Mouse (Mus musculus) neural tube, embryonic 11.5 days (tissue): Measurements from ENCODE around the gene Bcat1. TPM values are rescaled to one million over a fixed set of nuclear protein-coding genes. Genes with fewer than 3 reads are reported as not detected.

Source experiments
- ATAC-seq: fragments of 200-750 bp; cut with Nextera tagmentation; 2 replicates; pipeline ENCODE4 v1.8.0; 2017; ENCODE audit warnings: moderate number of reproducible peaks, mild to moderate bottlenecking, moderate TSS enrichment, moderate library complexity; ENCODE audit not compliant: insufficient read depth, low FRiP score, low TSS enrichment
- DNase-seq: peaks from one replicate; pipeline ENCODE4 v3.0.0-alpha.2; 2015; ENCODE audit warnings: low spot score
- H3K27ac ChIP-seq: fragments of 300-500 bp; sonication (generic); 2 replicates; pipeline ENCODE4 v1.5.1; 2014; ENCODE audit warnings: low read depth, mild to moderate bottlenecking, low read length
- H3K27me3 ChIP-seq: fragments of 300-500 bp; sonication (generic); 2 replicates; pipeline ENCODE4 v1.6.1; 2014; ENCODE audit warnings: mild to moderate bottlenecking, low read length, mixed read lengths; ENCODE audit not compliant: control insufficient read depth, insufficient read depth
- H3K36me3 ChIP-seq: fragments of 300-500 bp; sonication (generic); 2 replicates; pipeline ENCODE4 v1.6.1; 2014; ENCODE audit warnings: mild to moderate bottlenecking, low read length, moderate library complexity, mixed read lengths; ENCODE audit not compliant: control insufficient read depth, insufficient read depth
- H3K4me1 ChIP-seq: fragments of 300-500 bp; sonication (generic); 2 replicates; pipeline ENCODE4 v1.6.1; 2014; ENCODE audit warnings: low read length, mixed read lengths; ENCODE audit not compliant: control insufficient read depth, insufficient read depth
- H3K4me2 ChIP-seq: fragments of 300-500 bp; sonication (generic); 2 replicates; pipeline ENCODE4 v1.6.1; 2014; ENCODE audit warnings: low read depth, mild to moderate bottlenecking, moderate library complexity
- H3K4me3 ChIP-seq: fragments of 300-500 bp; sonication (generic); 2 replicates; pipeline ENCODE4 v1.5.1; 2014; ENCODE audit warnings: low read depth, low read length
- H3K9ac ChIP-seq: fragments of 300-500 bp; sonication (generic); 2 replicates; pipeline ENCODE4 v1.6.1; 2014; ENCODE audit warnings: mild to moderate bottlenecking, low read length
- H3K9me3 ChIP-seq: fragments of 300-500 bp; sonication (generic); 2 replicates; pipeline ENCODE4 v1.6.1; 2016; ENCODE audit warnings: low read length; ENCODE audit not compliant: control insufficient read depth
- WGBS: fragments of 180-500 bp; shearing (Covaris S2); extraction: QIAGEN DNeasy Blood & Tissue Kit; methylation state at CpG from one replicate; pipeline ENCODE4 v1.1.7; 2014; 5-methylcytosine and 5-hydroxymethylcytosine counted together
- polyA plus RNA-seq: library from polyadenylated mRNA; unstranded; fragments of >200 nt; fragmentation: Nextera tagmentation; extraction: Ambion mirVana; gene quantifications from 2 replicates; pipeline ENCODE4 v1.2.1, GENCODE M21; 2014

Bcat1 gene
- polyA plus RNA-seq, 1 experiment from 2014 or later: 114 TPM

GRCm38 (mm10) chr6:145037626-145038025 lies 38.4 kb downstream of the Bcat1 start:
- Histone ChIP-seq H3K9me3 (no peaks in the 10 kb centered on the region), H3K27ac (no peak overlapping the region), H3K27me3 (no peaks in the 10 kb centered on the region), H3K9ac (no peak overlapping the region), H3K36me3 (no peaks in the 10 kb centered on the region), H3K4me3 (no peak overlapping the region), H3K4me1 (peaks cover 6% of the 10 kb centered on the region; the same call in 1 of the 2 replicates), H3K4me2 (no peak overlapping the region)
- DNase-seq (no peak), ATAC-seq (no peak)
- WGBS: 88% methylated on average over 1 of the region's 1 CpGs

GRCm38 (mm10) chr6:145035412-145035811 lies 40.6 kb downstream of the Bcat1 start:
- H3K4me3 ChIP-seq: no peak overlapping the region
- no peaks in the 10 kb centered on the region for H3K36me3 ChIP-seq
- H3K4me2 ChIP-seq: no peak overlapping the region
- WGBS: 94% methylated on average over 9 of the region's 9 CpGs
- DNase-seq (no peak), ATAC-seq (no peak)
- no peak overlapping the region for H3K27ac ChIP-seq
- no peaks in the 10 kb centered on the region for H3K9me3 ChIP-seq
- H3K27me3 ChIP-seq: no peaks in the 10 kb centered on the region
- no peaks in the 10 kb centered on the region for H3K4me1 ChIP-seq
- H3K9ac ChIP-seq: no peak overlapping the region

- Histone ChIP-seq H3K4me1 (no peaks in the 10 kb centered on the region), H3K36me3 (no peaks in the 10 kb centered on the region), H3K4me2 (no peak overlapping the region), H3K9me3 (no peaks in the 10 kb centered on the region), H3K27ac (no peak overlapping the region), H3K9ac (no peak overlapping the region), H3K4me3 (no peak overlapping the region), H3K27me3 (no peaks in the 10 kb centered on the region)
- no peak for ATAC-seq
- 87% methylated on average over 9 of the region's 9 CpGs for WGBS
- DNase-seq: no peak
Measured at GRCm38 (mm10) chr6:145030587-145030986, 45.4 kb downstream of the Bcat1 start.

- no peaks in the 10 kb centered on the region for H3K4me1 ChIP-seq
- 0 out of 2 replicates have a peak, but pooled peaks cover 3% of the 10 kb centered on the region for H3K9me3 ChIP-seq
- peak; percentile 68; the same call in 1 of the 2 replicates for ATAC-seq
- H3K36me3 ChIP-seq: no peaks in the 10 kb centered on the region
- H3K4me3 ChIP-seq: no peak overlapping the region
- DNase-seq: no peak
- no peak overlapping the region for H3K27ac ChIP-seq
- H3K9ac ChIP-seq: no peak overlapping the region
- 56% methylated on average over 8 of the region's 8 CpGs for WGBS
- no peaks in the 10 kb centered on the region for H3K27me3 ChIP-seq
- no peak overlapping the region for H3K4me2 ChIP-seq
Measured at GRCm38 (mm10) chr6:145023990-145024389, 52.0 kb downstream of the Bcat1 start.

GRCm38 (mm10) chr6:145022966-145023725 lies 52.8 kb downstream of the Bcat1 start:
- 78% methylated on average over 14 of the region's 14 CpGs for WGBS
- peak; percentile 43 for DNase-seq
- H3K4me1 ChIP-seq: no peaks in the 10 kb centered on the region

GRCm38 (mm10) chr6:145022349-145022748 lies 53.6 kb downstream of the Bcat1 start:
- Histone ChIP-seq H3K27ac (no peak overlapping the region), H3K4me1 (no peaks in the 10 kb centered on the region), H3K36me3 (no peaks in the 10 kb centered on the region), H3K4me3 (no peak overlapping the region), H3K27me3 (no peaks in the 10 kb centered on the region), H3K9me3 (0 out of 2 replicates have a peak, but pooled peaks cover 3% of the 10 kb centered on the region), H3K9ac (no peak overlapping the region), H3K4me2 (no peak overlapping the region)
- no peak for DNase-seq
- ATAC-seq: no peak
- WGBS: 49% methylated on average over 5 of the region's 5 CpGs

More at GRCm38 (mm10) chr6:145022966-145023725, 52.8 kb downstream of the Bcat1 start:
- Histone ChIP-seq H3K4me2 (no peak overlapping the region), H3K27me3 (no peaks in the 10 kb centered on the region), H3K4me3 (no peak overlapping the region), H3K36me3 (no peaks in the 10 kb centered on the region), H3K27ac (no peak overlapping the region), H3K9ac (no peak overlapping the region), H3K9me3 (0 out of 2 replicates have a peak, but pooled peaks cover 3% of the 10 kb centered on the region)
- ATAC-seq: no peak

GRCm38 (mm10) chr6:145020553-145020952 lies 55.4 kb downstream of the Bcat1 start:
- H3K9ac ChIP-seq: no peak overlapping the region
- no peak for ATAC-seq
- H3K4me1 ChIP-seq: no peaks in the 10 kb centered on the region
- no peak overlapping the region for H3K27ac ChIP-seq
- no peak for DNase-seq
- no peaks in the 10 kb centered on the region for H3K27me3 ChIP-seq
- H3K4me3 ChIP-seq: no peak overlapping the region
- H3K4me2 ChIP-seq: no peak overlapping the region
- H3K9me3 ChIP-seq: 0 out of 2 replicates have a peak, but pooled peaks cover 3% of the 10 kb centered on the region
- 78% methylated on average over 4 of the region's 4 CpGs for WGBS
- H3K36me3 ChIP-seq: no peaks in the 10 kb centered on the region

GRCm38 (mm10) chr6:145018295-145018694 lies 57.7 kb downstream of the Bcat1 start:
- ATAC-seq (no peak), DNase-seq (no peak)
- no peak overlapping the region for H3K9ac ChIP-seq
- no peak overlapping the region for H3K4me3 ChIP-seq
- no peaks in the 10 kb centered on the region for H3K27me3 ChIP-seq
- H3K4me2 ChIP-seq: no peak overlapping the region
- H3K9me3 ChIP-seq: 0 out of 2 replicates have a peak, but pooled peaks cover 3% of the 10 kb centered on the region
- peaks cover 4% of the 10 kb centered on the region; the same call in 1 of the 2 replicates for H3K36me3 ChIP-seq
- H3K27ac ChIP-seq: no peak overlapping the region
- H3K4me1 ChIP-seq: no peaks in the 10 kb centered on the region
- WGBS: 93% methylated on average over 5 of the region's 5 CpGs

- no peak overlapping the region for H3K27ac ChIP-seq
- ATAC-seq (no peak), DNase-seq (no peak)
- no peak overlapping the region for H3K4me2 ChIP-seq
- no peaks in the 10 kb centered on the region for H3K27me3 ChIP-seq
- H3K9ac ChIP-seq: no peak overlapping the region
- no peak overlapping the region for H3K4me3 ChIP-seq
- 90% methylated on average over 4 of the region's 4 CpGs for WGBS
- peaks cover 4% of the 10 kb centered on the region; the same call in 1 of the 2 replicates for H3K36me3 ChIP-seq
- no peaks in the 10 kb centered on the region for H3K9me3 ChIP-seq
- no peaks in the 10 kb centered on the region for H3K4me1 ChIP-seq
Measured at GRCm38 (mm10) chr6:145017508-145017907, 58.5 kb downstream of the Bcat1 start.
